8 mouse cellular contexts compared by ENCODE assay signal in genomic region chr8:95715676-95716531, GRCm38 (mm10). TPM values are rescaled to one million over a fixed set of nuclear protein-coding genes. Genes with fewer than 3 reads are reported as not detected.
A peak's percentile ranks its signal among the peaks of the same experiment; 100 is the strongest.
DNase-seq lines count a peak whose midpoint lies in the region.

Setd6 (plus strand) TSS chr8:95715881.

- DNase-seq in Muller cell, postnatal 12 days (ENCODE audit: inconsistent ontology term) = peak; percentile 90
- peak; percentile 78 for DNase-seq in cerebellum, adult 8-10 months
- DNase-seq in forelimb bud, embryonic 11.5 days (ENCODE audit: low read depth, low spot score) = peak; percentile 86
- peak; percentile 88 for DNase-seq in heart, postnatal 4 days
- DNase-seq in layer of hippocampus, adult 9-11 months = peak; percentile 84
- peak; percentile 84 for DNase-seq in lung, postnatal 14 days
- peak; percentile 86 for DNase-seq in ovary, postnatal 36 days (ENCODE audit: low spot score)
- DNase-seq in thymus, postnatal 36 days = peak; percentile 82 to 88

RNA-seq across cellular contexts. Expression of gene Setd6, which starts in this region (rescaled TPM):
- total RNA-seq in heart, postnatal 4 days (2021) = 10 to 100 TPM; 13.9 to 14.7 TPM

Comparison
In these comparisons a context has a peak if more than half of its experiments do, and no peak if none do; other contexts are left out.
1. Peak in every context shown above with its lines: DNase-seq.